ENCODE assay signal across 8 mouse cellular contexts in genomic region chr17:71311340-71312171, GRCm38 (mm10). TPM values are rescaled to one million over a fixed set of nuclear protein-coding genes. Genes with fewer than 3 reads are reported as not detected.
A peak's percentile ranks its signal among the peaks of the same experiment; 100 is the strongest.
DNase-seq lines count a peak whose midpoint lies in the region; TF ChIP-seq lines count a peak whose summit lies in the region.

Gene Emilin2 (minus strand): TSS chr17:71311978.

- TF ChIP-seq POLR2A in brain, embryonic 14.5 days (IDR thresholded peaks at IDR 0.05; ENCODE audit: borderline replicate concordance, extremely low read depth, insufficient read depth, insufficient read length, poor library complexity, severe bottlenecking), result no peak

- peak; percentile 52; the same call in 1 of the 2 replicates for TF ChIP-seq CTCF in brain, embryonic 14.5 days (IDR thresholded peaks at IDR 0.05; ENCODE audit: borderline replicate concordance, extremely low read depth, insufficient read depth, insufficient read length)

- DNase-seq in heart, adult 18-20 months, result peak; percentile 49 to 78
- DNase-seq in heart, adult 11 months, result no peak
- peak; percentile 39 for DNase-seq in brain, embryonic 14.5 days (ENCODE audit: low read depth)
- DNase-seq in forelimb bud, embryonic 11.5 days (ENCODE audit: low read depth, low spot score), result peak; percentile 66
- DNase-seq in induced T-regulatory cell, adult 2 months (ENCODE audit: low read depth), result peak; percentile 57
- peak; percentile 57 for DNase-seq in lung, postnatal 36 days
- DNase-seq in spleen, adult 12 weeks (ENCODE audit: low spot score), result peak; percentile 25
- DNase-seq in urinary bladder, adult 18-20 months (ENCODE audit: low spot score in 2 of 2), result no peak

RNA-seq across cellular contexts. Expression of gene Emilin2, which starts in this region (rescaled TPM):
- total RNA-seq in heart, adult 18-20 months (2021), result 10 to 100 TPM; 37.9 to 40.1 TPM
- 1.8 and 2.0 TPM in 2 replicates for polyA plus RNA-seq in brain, embryonic 14.5 days (2012; rRNA removed)

Comparison
In these comparisons a context has a peak if more than half of its experiments do, and no peak if none do; other contexts are left out.
1. DNase-seq: peak in heart, adult 18-20 months (2 of 2), brain, embryonic 14.5 days (single experiment), forelimb bud, embryonic 11.5 days (single experiment), induced T-regulatory cell, adult 2 months (single experiment), lung, postnatal 36 days (single experiment) and spleen, adult 12 weeks (single experiment); none in heart, adult 11 months (single experiment) and urinary bladder, adult 18-20 months (0 of 2).